Mouse (Mus musculus) cortical plate, adult 2 months (tissue): Measurements from ENCODE around the gene 4930568D16Rik. TPM values are rescaled to one million over a fixed set of nuclear protein-coding genes. Genes with fewer than 3 reads are reported as not detected.

ENCODE experiments used
- H3K27ac ChIP-seq: fragments of 200-500 bp; 2 replicates; pipeline ENCODE4 v1.5.1; 2012; ENCODE audit warnings: low read length, control low read depth, inconsistent platforms; ENCODE audit not compliant: insufficient read depth
- H3K4me1 ChIP-seq: fragments of 200-500 bp; 2 replicates; pipeline ENCODE4 v1.6.1; 2011; ENCODE audit warnings: low read length; ENCODE audit not compliant: control insufficient read depth, insufficient read depth
- H3K4me3 ChIP-seq: fragments of 200-500 bp; 2 replicates; pipeline ENCODE4 v1.5.1; 2011; ENCODE audit warnings: mild to moderate bottlenecking, low read length, control low read depth; ENCODE audit not compliant: insufficient read depth
- CTCF ChIP-seq: fragments of 200-500 bp; IDR thresholded peaks from 2 replicates; pipeline ENCODE4 v1.5.1; 2011; ENCODE audit warnings: mild to moderate bottlenecking, control low read depth, low read length; ENCODE audit not compliant: insufficient read depth; ENCODE audit errors: extremely low read depth
- POLR2A ChIP-seq: fragments of 200-500 bp; IDR thresholded peaks from 2 replicates; pipeline ENCODE4 v1.6.1; 2011; ENCODE audit warnings: mild to moderate bottlenecking, low read length, control low read depth; ENCODE audit not compliant: insufficient read depth; ENCODE audit errors: extremely low read depth
- polyA plus RNA-seq: library from polyadenylated mRNA; depleted of rRNA; stranded (reverse); fragments of >200 nt; gene quantifications from 2 replicates; pipeline ENCODE4 v1.2.3, GENCODE M21; 2012

4930568D16Rik gene
- polyA plus RNA-seq, 1 experiment = not detected

DNA sequence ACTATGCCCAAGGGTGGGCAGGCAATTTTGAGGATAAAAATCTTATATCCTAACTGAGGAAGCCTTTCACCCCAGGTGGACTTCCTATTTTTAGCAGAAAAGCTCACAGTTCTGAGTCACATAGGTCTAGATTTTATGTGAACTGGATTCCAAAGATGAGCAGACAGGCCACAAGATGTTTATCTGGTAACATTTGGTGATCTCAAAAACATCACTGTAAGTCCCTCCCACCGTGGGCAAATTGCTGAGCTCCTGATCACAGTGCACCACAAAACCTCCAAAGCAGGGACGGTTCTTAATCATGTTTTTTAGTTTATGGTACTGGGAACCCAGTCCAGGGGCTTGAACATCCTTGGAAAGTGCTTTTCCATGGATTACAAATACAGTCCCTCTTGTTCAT lies 38.5 kb downstream of the 4930568D16Rik start:
- no peak overlapping the region for H3K27ac ChIP-seq
- no peaks in the 10 kb centered on the region for H3K4me1 ChIP-seq
- no peak for TF ChIP-seq POLR2A
- TF ChIP-seq CTCF = no peak
- no peak overlapping the region for H3K4me3 ChIP-seq

DNA sequence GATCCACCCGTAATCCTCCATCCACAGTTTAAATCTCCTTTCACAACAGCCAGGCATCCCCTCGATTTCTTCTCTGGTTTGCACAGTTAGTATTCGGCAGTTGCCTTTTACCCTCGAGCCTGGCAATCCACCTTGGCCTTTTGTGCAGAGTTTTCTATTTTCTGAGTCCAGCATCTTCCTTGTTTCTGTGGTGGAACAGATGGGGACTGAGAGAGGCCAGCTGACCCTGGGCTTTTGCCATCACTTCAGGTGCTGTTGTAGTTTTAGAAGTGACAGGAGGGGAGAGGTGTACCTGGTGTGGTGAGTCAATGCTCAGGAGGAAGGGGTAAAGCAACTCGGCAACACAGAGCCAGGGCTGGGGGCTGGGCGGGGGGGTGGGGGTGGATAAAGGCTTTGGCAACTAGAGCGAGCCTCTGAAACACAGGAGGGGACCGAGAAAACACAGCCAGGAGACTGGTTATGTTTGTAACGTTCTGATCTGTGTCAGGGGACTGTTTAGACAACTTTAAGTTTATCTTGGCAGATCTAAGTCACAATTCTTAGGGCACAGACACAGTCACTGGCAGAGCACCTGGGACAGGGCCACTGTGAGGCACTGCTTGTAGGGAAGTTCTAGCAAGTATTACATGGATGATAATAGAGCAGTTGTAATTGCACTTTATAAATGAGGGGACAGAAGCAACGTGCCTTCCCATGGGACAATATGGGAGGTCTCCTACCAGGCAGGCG lies 39.3 kb downstream of the 4930568D16Rik start:
- no peak for TF ChIP-seq CTCF
- no peak for TF ChIP-seq POLR2A

DNA sequence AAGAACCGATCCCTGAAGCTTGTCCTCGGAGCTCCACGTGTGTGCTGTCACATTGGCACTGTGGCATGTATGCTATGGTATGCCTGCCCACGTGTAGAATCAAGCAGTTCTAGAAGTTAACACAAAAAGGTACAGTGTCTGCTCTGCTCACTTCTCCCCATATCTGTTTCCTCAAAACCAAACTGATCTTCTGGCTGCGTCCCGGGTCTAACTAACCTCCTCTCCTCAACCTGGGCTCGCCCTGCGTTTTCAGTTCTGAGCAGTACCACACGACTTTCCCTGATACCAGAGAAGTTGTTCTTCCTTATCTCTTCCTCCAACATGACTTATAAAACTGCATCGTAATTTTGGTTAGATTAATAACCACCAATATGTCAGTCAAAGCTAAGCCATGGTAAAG lies 39.9 kb downstream of the 4930568D16Rik start:
- TF ChIP-seq CTCF (no peak), POLR2A (no peak)
- Histone ChIP-seq H3K4me1 (no peaks in the 10 kb centered on the region), H3K27ac (no peak overlapping the region), H3K4me3 (no peak overlapping the region)

More for the DNA sequence above, 39.3 kb downstream of the 4930568D16Rik start:
- Histone ChIP-seq H3K27ac (no peak overlapping the region), H3K4me3 (no peak overlapping the region), H3K4me1 (no peaks in the 10 kb centered on the region)

DNA sequence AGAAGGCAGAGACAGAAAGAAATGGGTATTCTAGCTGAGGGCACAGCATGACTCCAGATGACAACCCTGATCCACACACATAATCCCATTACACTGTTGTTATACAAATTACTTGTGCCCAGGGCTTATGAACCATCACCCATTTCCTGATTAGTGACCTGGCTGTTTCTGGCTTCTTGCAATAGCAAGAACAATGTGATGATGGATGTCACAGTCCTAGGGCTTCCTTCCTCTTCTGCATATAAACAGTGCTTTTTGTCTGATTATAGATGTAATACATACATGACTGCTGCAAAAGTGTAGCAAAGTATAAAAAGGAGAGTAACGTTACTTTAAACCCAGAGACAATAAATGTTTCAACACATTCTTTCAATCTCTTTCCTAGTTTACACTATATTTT lies 40.6 kb downstream of the 4930568D16Rik start:
- H3K4me1 ChIP-seq = no peaks in the 10 kb centered on the region
- H3K27ac ChIP-seq = 0 out of 2 replicates have a peak overlapping the region, but pooled peaks have one; percentile 32
- no peak for TF ChIP-seq CTCF
- TF ChIP-seq POLR2A = no peak
- no peak overlapping the region for H3K4me3 ChIP-seq

DNA sequence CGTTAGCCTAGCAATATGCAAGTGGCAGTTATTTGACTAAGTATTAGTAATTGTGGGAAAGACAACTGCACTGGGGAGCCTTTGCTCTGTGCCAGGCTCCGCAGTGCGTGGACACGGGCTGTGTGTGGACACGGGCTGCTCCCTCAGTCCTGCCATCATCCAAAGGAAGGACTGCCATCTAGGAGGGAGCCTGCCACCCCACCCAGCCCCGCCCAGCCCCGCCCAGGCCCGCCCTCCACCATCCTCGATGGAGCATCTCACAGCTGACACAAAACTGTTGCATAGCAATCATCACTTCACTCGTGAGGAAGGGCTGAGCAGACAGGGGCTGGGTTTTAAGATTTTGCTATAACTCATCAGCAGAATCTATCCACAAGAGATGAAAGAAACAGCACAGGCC lies 41.6 kb downstream of the 4930568D16Rik start:
- no peak for TF ChIP-seq POLR2A
- no peak for TF ChIP-seq CTCF
- no peak overlapping the region for H3K27ac ChIP-seq
- H3K4me3 ChIP-seq = no peak overlapping the region
- H3K4me1 ChIP-seq = no peaks in the 10 kb centered on the region

DNA sequence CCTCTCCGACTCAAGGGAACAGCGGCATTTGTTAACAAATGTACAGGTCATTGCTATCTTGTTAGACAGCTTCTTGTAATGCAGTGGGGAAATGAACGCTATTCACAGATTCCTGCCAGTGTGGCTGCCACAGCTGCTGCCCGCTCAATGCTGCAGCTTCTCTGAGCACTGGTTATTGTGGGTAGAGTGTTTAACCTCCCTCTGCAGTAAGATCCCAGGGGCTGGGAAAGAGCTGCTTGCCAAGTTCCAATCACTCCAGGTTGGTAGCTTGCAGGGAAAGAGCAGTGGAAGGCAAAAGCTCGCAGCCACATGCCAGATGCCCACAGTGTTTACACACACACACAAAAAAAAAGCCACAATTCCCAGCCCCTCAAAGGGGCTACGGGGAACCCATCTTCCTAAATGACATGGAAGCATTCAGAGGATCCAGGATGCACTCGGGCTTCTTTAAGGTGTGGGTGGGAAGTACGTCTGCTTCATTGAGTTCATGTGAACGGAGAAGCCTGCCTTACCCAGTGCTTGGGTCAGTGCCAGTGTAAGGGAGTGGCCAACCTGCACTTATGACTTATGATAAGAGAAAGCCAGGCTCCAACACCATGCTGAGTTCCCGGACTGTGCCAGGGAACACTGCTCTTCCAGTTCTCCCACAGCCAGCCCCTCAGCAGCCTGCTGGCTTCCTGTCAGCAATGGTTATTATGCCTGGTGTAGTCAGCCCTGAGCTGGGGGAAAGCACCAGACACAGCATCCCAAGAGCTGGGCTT lies 44.9 kb downstream of the 4930568D16Rik start:
- no peaks in the 10 kb centered on the region for H3K4me1 ChIP-seq
- no peak overlapping the region for H3K27ac ChIP-seq
- no peak overlapping the region for H3K4me3 ChIP-seq
- TF ChIP-seq CTCF = no peak
- no peak for TF ChIP-seq POLR2A

DNA sequence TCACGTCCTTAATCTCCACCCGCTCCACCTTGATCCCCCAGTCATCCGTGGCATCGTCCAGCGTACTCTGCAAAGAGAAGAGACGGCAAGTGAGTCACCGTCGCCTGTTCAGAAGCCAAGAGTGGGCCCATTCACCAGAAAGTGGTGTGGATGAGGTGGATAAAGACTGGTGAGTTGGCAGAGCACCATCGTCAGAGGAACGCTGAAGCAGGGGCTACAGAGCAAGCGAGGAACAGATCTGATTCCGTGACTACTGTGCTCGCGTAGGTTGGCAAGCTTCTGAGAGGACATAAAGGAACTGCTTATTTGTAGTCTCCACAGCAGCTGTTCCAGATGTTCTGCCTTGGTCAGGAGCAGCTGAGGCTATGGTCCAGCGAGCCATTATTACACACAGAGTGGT lies 47.1 kb downstream of the 4930568D16Rik start:
- Histone ChIP-seq H3K4me1 (no peaks in the 10 kb centered on the region), H3K27ac (no peak overlapping the region), H3K4me3 (no peak overlapping the region)
- TF ChIP-seq POLR2A = no peak
- TF ChIP-seq CTCF = no peak

DNA sequence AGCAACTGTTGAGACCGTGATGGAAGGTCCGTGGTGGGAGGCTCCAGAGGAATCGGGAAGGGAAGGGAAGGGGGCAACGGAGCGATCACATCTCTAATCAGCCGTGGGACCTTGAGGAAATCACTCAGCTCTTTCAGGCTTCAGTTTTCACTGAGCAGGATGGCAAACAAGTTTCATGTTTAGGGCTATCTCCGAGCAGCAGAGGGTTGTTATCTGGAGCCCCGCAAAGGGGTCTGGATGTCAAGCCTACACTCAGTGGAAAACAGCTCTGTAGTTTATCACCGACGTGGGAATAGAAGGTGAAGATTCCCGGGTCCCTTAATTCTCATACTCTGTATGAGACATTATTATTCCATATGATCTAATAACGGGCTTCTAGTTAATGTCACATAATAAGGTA lies 49.1 kb downstream of the 4930568D16Rik start:
- no peak overlapping the region for H3K4me3 ChIP-seq
- TF ChIP-seq CTCF (no peak), POLR2A (no peak)
- H3K27ac ChIP-seq = no peak overlapping the region
- no peaks in the 10 kb centered on the region for H3K4me1 ChIP-seq

DNA sequence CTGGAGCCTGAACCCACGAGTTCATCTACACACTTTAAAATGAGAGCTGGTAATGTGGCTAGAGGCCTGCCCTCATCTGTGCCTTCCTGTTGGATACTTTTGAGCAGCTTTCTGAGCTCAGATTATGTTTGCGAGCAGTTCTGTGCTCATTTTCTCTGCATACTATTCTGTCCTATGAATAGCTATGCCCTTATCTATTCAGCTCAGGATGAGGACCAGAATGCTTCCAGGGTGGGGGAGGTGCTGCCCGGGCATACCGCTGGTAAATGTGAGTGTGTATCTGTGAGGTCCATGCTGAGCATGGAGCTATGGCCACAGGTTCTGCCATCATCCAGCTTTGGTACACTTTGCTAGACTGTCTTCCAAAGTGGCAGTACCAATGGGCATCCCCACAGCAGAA lies 49.9 kb downstream of the 4930568D16Rik start:
- Histone ChIP-seq H3K4me1 (no peaks in the 10 kb centered on the region), H3K4me3 (no peak overlapping the region), H3K27ac (no peak overlapping the region)
- no peak for TF ChIP-seq CTCF
- no peak for TF ChIP-seq POLR2A

DNA sequence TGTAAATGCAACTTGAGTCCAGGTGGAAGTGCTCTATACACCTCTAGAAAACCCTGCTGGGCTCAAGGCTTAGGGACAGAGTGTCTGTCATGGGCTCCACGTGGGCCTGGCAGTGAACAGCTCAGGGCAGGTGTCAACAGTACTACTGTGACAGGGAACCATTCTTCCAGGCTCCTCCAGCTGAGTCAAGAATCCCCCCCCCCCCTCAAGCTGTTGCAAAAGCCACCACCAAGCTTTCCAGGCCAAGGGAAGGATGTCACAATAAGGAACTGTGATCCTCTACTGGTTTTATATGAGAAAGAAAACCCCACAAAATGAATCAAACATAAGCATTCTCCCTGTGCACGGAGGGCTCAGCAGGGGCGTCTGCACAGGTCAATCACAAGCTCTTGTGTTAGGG lies 53.2 kb downstream of the 4930568D16Rik start:
- H3K4me3 ChIP-seq = no peak overlapping the region
- H3K27ac ChIP-seq = no peak overlapping the region
- TF ChIP-seq POLR2A (no peak), CTCF (no peak)
- H3K4me1 ChIP-seq = no peaks in the 10 kb centered on the region
